Mouse (Mus musculus): Measurements from ENCODE around the gene Cdc20. TPM values are rescaled to one million over a fixed set of nuclear protein-coding genes. Genes with fewer than 3 reads are reported as not detected.

Cdc20 gene
- polyA plus RNA-seq, 1 experiment from 2014 or later, result 87.8 TPM

GRCm38 (mm10) chr4:118445781-118446414 is 8.7 kb upstream of the Cdc20 start:
- Histone ChIP-seq H3K27ac (ENCODE audit: low read length) (no peak overlapping the region), H3K4me1 (replicated peaks; ENCODE audit: control insufficient read depth, insufficient read depth, low read length) (peaks cover 14% of the 10 kb centered on the region)
- 19% methylated on average over 18 of the region's 18 CpGs for WGBS

GRCm38 (mm10) chr4:118445088-118445487 is 7.9 kb upstream of the Cdc20 start:
- H3K9ac ChIP-seq (replicated peaks; ENCODE audit: low read depth, low read length), result no peak overlapping the region
- no peak overlapping the region for H3K4me2 ChIP-seq (ENCODE audit: low read length)
- H3K4me3 ChIP-seq (replicated peaks; ENCODE audit: low read length), result no peak overlapping the region
- whole genome bisulfite sequencing, result 78% methylated on average over 10 of the region's 10 CpGs
- no peaks in the 10 kb centered on the region for H3K27me3 ChIP-seq (replicated peaks; ENCODE audit: control insufficient read depth, insufficient read depth, low read length)
- H3K4me1 ChIP-seq (replicated peaks; ENCODE audit: control insufficient read depth, insufficient read depth, low read length), result peaks cover 14% of the 10 kb centered on the region
- no peaks in the 10 kb centered on the region for H3K9me3 ChIP-seq (ENCODE audit: control insufficient read depth, low read length)
- no peak for ATAC-seq
- H3K27ac ChIP-seq (ENCODE audit: low read length), result no peak overlapping the region
- H3K36me3 ChIP-seq (ENCODE audit: control insufficient read depth, insufficient read depth), result no peaks in the 10 kb centered on the region

More at GRCm38 (mm10) chr4:118445781-118446414, 8.7 kb upstream of the Cdc20 start:
- H3K4me2 ChIP-seq (ENCODE audit: low read length), result peak overlapping the region; percentile 80
- peak overlapping the region; percentile 62 for H3K9ac ChIP-seq (replicated peaks; ENCODE audit: low read depth, low read length)
- peak overlapping the region; percentile 41 for H3K4me3 ChIP-seq (replicated peaks; ENCODE audit: low read length)
- H3K27me3 ChIP-seq (replicated peaks; ENCODE audit: control insufficient read depth, insufficient read depth, low read length), result no peaks in the 10 kb centered on the region
- H3K9me3 ChIP-seq (ENCODE audit: control insufficient read depth, low read length), result no peaks in the 10 kb centered on the region
- peak; percentile 59 for ATAC-seq
- H3K36me3 ChIP-seq (ENCODE audit: control insufficient read depth, insufficient read depth), result no peaks in the 10 kb centered on the region

- peak overlapping the region; percentile 62 for H3K4me3 ChIP-seq (replicated peaks; ENCODE audit: low read length)
- peak overlapping the region; percentile 93 for H3K27ac ChIP-seq (ENCODE audit: low read length)
- ATAC-seq, result no peak
- H3K4me1 ChIP-seq (replicated peaks; ENCODE audit: control insufficient read depth, insufficient read depth, low read length), result peaks cover 23% of the 10 kb centered on the region
- H3K27me3 ChIP-seq (replicated peaks; ENCODE audit: control insufficient read depth, insufficient read depth, low read length), result no peaks in the 10 kb centered on the region
- H3K9ac ChIP-seq (replicated peaks; ENCODE audit: low read depth, low read length), result peak overlapping the region; percentile 71
- peak overlapping the region; percentile 96 for H3K4me2 ChIP-seq (ENCODE audit: low read length)
- H3K36me3 ChIP-seq (ENCODE audit: control insufficient read depth, insufficient read depth), result no peaks in the 10 kb centered on the region
- H3K9me3 ChIP-seq (ENCODE audit: control insufficient read depth, low read length), result no peaks in the 10 kb centered on the region
- 10% methylated on average over 12 of the region's 12 CpGs for WGBS
Measured at GRCm38 (mm10) chr4:118437829-118438253, 689 bp upstream of the Cdc20 start.

- Histone ChIP-seq H3K4me2 (ENCODE audit: low read length) (no peak overlapping the region), H3K36me3 (ENCODE audit: control insufficient read depth, insufficient read depth) (peaks cover 4% of the 10 kb centered on the region; the same call in 1 of the 2 replicates), H3K4me3 (replicated peaks; ENCODE audit: low read length) (no peak overlapping the region), H3K9ac (replicated peaks; ENCODE audit: low read depth, low read length) (no peak overlapping the region), H3K4me1 (replicated peaks; ENCODE audit: control insufficient read depth, insufficient read depth, low read length) (peaks cover 31% of the 10 kb centered on the region), H3K27ac (ENCODE audit: low read length) (no peak overlapping the region), H3K27me3 (replicated peaks; ENCODE audit: control insufficient read depth, insufficient read depth, low read length) (no peaks in the 10 kb centered on the region), H3K9me3 (ENCODE audit: control insufficient read depth, low read length) (no peaks in the 10 kb centered on the region)
- 77% methylated on average over 8 of the region's 8 CpGs for WGBS
- no peak for ATAC-seq
Measured at GRCm38 (mm10) chr4:118432332-118432731, 4.8 kb downstream of the Cdc20 start.

- no peak for ATAC-seq
- Histone ChIP-seq H3K27me3 (replicated peaks; ENCODE audit: control insufficient read depth, insufficient read depth, low read length) (no peaks in the 10 kb centered on the region), H3K4me2 (ENCODE audit: low read length) (no peak overlapping the region), H3K4me1 (replicated peaks; ENCODE audit: control insufficient read depth, insufficient read depth, low read length) (peaks cover 18% of the 10 kb centered on the region), H3K27ac (ENCODE audit: low read length) (no peak overlapping the region), H3K9ac (replicated peaks; ENCODE audit: low read depth, low read length) (no peak overlapping the region), H3K4me3 (replicated peaks; ENCODE audit: low read length) (no peak overlapping the region), H3K36me3 (ENCODE audit: control insufficient read depth, insufficient read depth) (peaks cover 4% of the 10 kb centered on the region; the same call in 1 of the 2 replicates), H3K9me3 (ENCODE audit: control insufficient read depth, low read length) (no peaks in the 10 kb centered on the region)
- 59% methylated on average over 7 of the region's 7 CpGs for WGBS
Measured at GRCm38 (mm10) chr4:118429215-118429895, 7.8 kb downstream of the Cdc20 start.

- peak overlapping the region; percentile 80 for H3K4me2 ChIP-seq (ENCODE audit: low read length)
- peak; percentile 8; the same call in 1 of the 2 replicates for ATAC-seq
- H3K9me3 ChIP-seq (ENCODE audit: control insufficient read depth, low read length), result no peaks in the 10 kb centered on the region
- 55% methylated on average over 15 of the region's 15 CpGs for WGBS
- peak overlapping the region; percentile 48 for H3K4me3 ChIP-seq (replicated peaks; ENCODE audit: low read length)
- H3K36me3 ChIP-seq (ENCODE audit: control insufficient read depth, insufficient read depth), result peaks cover 4% of the 10 kb centered on the region; the same call in 1 of the 2 replicates
- H3K4me1 ChIP-seq (replicated peaks; ENCODE audit: control insufficient read depth, insufficient read depth, low read length), result peaks cover 18% of the 10 kb centered on the region
- H3K27ac ChIP-seq (ENCODE audit: low read length), result peak overlapping the region; percentile 37
- peak overlapping the region; percentile 73 for H3K9ac ChIP-seq (replicated peaks; ENCODE audit: low read depth, low read length)
- H3K27me3 ChIP-seq (replicated peaks; ENCODE audit: control insufficient read depth, insufficient read depth, low read length), result no peaks in the 10 kb centered on the region
Measured at GRCm38 (mm10) chr4:118428531-118429214, 8.5 kb downstream of the Cdc20 start.

- H3K9ac ChIP-seq (replicated peaks; ENCODE audit: low read depth, low read length), result peak within 1 kb of the TSS; percentile 73
- peaks cover 4% of the 10 kb centered on the region; the same call in 1 of the 2 replicates for H3K36me3 ChIP-seq (ENCODE audit: control insufficient read depth, insufficient read depth)
Measured at GRCm38 (mm10) chr4:118427768-118428451, 9.2 kb downstream of the Cdc20 start, which contains the start of gene Elovl1. TSS of gene Elovl1 (plus strand) at chr4:118428093.

GRCm38 (mm10) chr4:118427415-118427767 is 9.8 kb downstream of the Cdc20 start:
- Histone ChIP-seq H3K9ac (replicated peaks; ENCODE audit: low read depth, low read length) (peak overlapping the region; percentile 73), H3K9me3 (ENCODE audit: control insufficient read depth, low read length) (no peaks in the 10 kb centered on the region), H3K4me3 (replicated peaks; ENCODE audit: low read length) (peak overlapping the region; percentile 48), H3K27ac (ENCODE audit: low read length) (peak overlapping the region; percentile 31; the same call in 1 of the 2 replicates), H3K4me1 (replicated peaks; ENCODE audit: control insufficient read depth, insufficient read depth, low read length) (peaks cover 18% of the 10 kb centered on the region), H3K27me3 (replicated peaks; ENCODE audit: control insufficient read depth, insufficient read depth, low read length) (no peaks in the 10 kb centered on the region), H3K4me2 (ENCODE audit: low read length) (peak overlapping the region; percentile 80), H3K36me3 (ENCODE audit: control insufficient read depth, insufficient read depth) (peaks cover 4% of the 10 kb centered on the region; the same call in 1 of the 2 replicates)
- ATAC-seq, result no peak
- WGBS, result 0% methylated on average over 5 of the region's 5 CpGs

More at GRCm38 (mm10) chr4:118427768-118428451, 9.2 kb downstream of the Cdc20 start, which contains the start of gene Elovl1:
- Histone ChIP-seq H3K4me3 (replicated peaks; ENCODE audit: low read length) (peak within 1 kb of the TSS; percentile 48), H3K27ac (ENCODE audit: low read length) (peak within 1 kb of the TSS; percentile 37), H3K4me2 (ENCODE audit: low read length) (peak within 1 kb of the TSS; percentile 80), H3K9me3 (ENCODE audit: control insufficient read depth, low read length) (no peaks in the 10 kb centered on the region), H3K27me3 (replicated peaks; ENCODE audit: control insufficient read depth, insufficient read depth, low read length) (no peaks in the 10 kb centered on the region), H3K4me1 (replicated peaks; ENCODE audit: control insufficient read depth, insufficient read depth, low read length) (peaks cover 18% of the 10 kb centered on the region)
- WGBS, result under 1% methylated on average over 22 of the region's 31 CpGs
- peak; percentile 91 for ATAC-seq

Measured in forebrain, embryonic 16.5 days (tissue).